Mouse (Mus musculus) yolk sac, embryonic 10.5 days (tissue): ENCODE measurements at regions not wholly inside any gene's neighbourhood (a gene's known extent, or its start where the extent isn't known, plus 50 kb on each side); places are given as distances from the start of the nearest gene placed in this dataset.

Source experiments
- DNase-seq: peaks from one replicate; pipeline ENCODE4 v3.0.0-alpha.2; 2017; ENCODE audit warnings: low spot score

- no peak for DNase-seq
Observed at GRCm38 (mm10) chr10:24357636-24358035, 134.3 kb downstream of the Moxd1 start.

- no peak for DNase-seq
Observed at GRCm38 (mm10) chr10:24361424-24361823, 138.1 kb downstream of the Moxd1 start.

GRCm38 (mm10) chr10:24365369-24365768, 142.1 kb downstream of the Moxd1 start:
- DNase-seq = no peak

- no peak for DNase-seq
Observed at GRCm38 (mm10) chr10:24367010-24367409, 143.7 kb downstream of the Moxd1 start.

GRCm38 (mm10) chr10:24373957-24374356, 150.6 kb downstream of the Moxd1 start:
- DNase-seq = no peak

- no peak for DNase-seq
Observed at GRCm38 (mm10) chr10:24379291-24379690, 156.0 kb downstream of the Moxd1 start.

GRCm38 (mm10) chr10:24380478-24381273, 157.4 kb downstream of the Moxd1 start:
- DNase-seq = no peak

GRCm38 (mm10) chr10:24381917-24382316, 158.6 kb downstream of the Moxd1 start:
- no peak for DNase-seq

- DNase-seq = no peak
Observed at GRCm38 (mm10) chr10:24384061-24384460, 160.7 kb downstream of the Moxd1 start.

- DNase-seq = no peak
Observed at GRCm38 (mm10) chr10:24388229-24388628, 164.9 kb downstream of the Moxd1 start.

- DNase-seq = no peak
Observed at GRCm38 (mm10) chr10:24391039-24391438, 167.7 kb downstream of the Moxd1 start.

GRCm38 (mm10) chr10:24392066-24392465, 168.7 kb downstream of the Moxd1 start:
- DNase-seq = no peak

- DNase-seq = no peak
Observed at GRCm38 (mm10) chr10:24395999-24396784, 172.9 kb downstream of the Moxd1 start.

GRCm38 (mm10) chr10:24397125-24397524, 173.8 kb downstream of the Moxd1 start:
- no peak for DNase-seq

- DNase-seq = no peak
Observed at GRCm38 (mm10) chr10:24404851-24405250, 181.5 kb downstream of the Moxd1 start.

- DNase-seq = no peak
Observed at GRCm38 (mm10) chr10:24406953-24407352, 183.6 kb downstream of the Moxd1 start.

GRCm38 (mm10) chr10:24407411-24408227, 184.3 kb downstream of the Moxd1 start:
- no peak for DNase-seq

- no peak for DNase-seq
Observed at GRCm38 (mm10) chr10:24409976-24410375, 185.3 kb upstream of the Ccn2 start.

- DNase-seq = no peak
Observed at GRCm38 (mm10) chr10:24410885-24411284, 184.4 kb upstream of the Ccn2 start.

- DNase-seq = no peak
Observed at GRCm38 (mm10) chr10:24422498-24423160, 172.6 kb upstream of the Ccn2 start.

GRCm38 (mm10) chr10:24433737-24434367, 161.4 kb upstream of the Ccn2 start:
- no peak for DNase-seq
